Mouse (Mus musculus) fibroblast of lung, adult 2 months (primary cell): ENCODE measurements around the gene Cox8b.

ENCODE experiments used
- DNase-seq: peaks from one replicate; pipeline ENCODE4 v3.0.0-alpha.2; 2011; ENCODE audit warnings: low read depth

Gene Cox8b

GRCm38 (mm10) chr7:140860728-140861127, 39.5 kb downstream of the Cox8b start:
- DNase-seq: no peak

DNA sequence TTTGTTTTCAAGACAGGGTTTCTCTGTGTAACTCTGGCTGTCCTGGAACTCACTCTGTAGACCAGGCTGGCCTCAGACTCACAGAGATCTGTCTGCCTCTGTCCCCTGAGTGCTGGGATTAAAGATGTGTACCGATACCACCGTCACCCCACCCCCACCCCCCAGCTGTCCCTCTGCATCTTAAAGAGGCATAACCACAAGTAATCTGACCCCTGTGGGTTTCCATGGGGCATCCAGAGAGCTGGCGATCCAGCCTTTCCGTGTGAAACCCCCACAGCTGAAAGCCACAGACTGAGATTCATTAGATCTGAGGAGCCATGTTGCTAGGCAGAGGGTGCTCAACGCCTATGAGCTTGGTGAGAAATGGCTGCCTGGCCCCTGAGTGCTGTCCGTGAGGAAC, 40.2 kb downstream of the Cox8b start:
- no peak for DNase-seq

DNA sequence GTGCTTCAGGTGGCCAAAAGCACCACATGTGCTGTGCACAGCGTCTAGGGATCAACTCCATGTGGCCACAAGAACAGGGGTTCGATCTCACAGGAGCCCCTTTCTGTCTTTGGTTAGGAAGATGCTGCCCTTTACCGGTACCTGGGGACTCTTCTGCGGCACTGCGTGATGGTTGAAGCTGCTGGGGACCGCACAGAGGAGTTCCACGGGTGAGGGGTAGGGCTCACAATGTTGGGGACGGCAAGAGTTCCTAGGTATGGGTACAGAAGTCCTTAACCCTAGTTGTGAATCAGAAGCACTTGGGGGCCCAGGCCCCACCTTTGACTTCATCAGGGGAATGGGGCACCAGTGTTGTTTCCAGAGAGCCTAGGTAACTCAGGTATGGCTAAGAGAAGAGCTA, 41.5 kb downstream of the Cox8b start:
- no peak for DNase-seq

- DNase-seq: no peak
Measured at GRCm38 (mm10) chr7:140857550-140858505, 42.4 kb downstream of the Cox8b start, which contains the start of gene Bet1l. Gene Bet1l, minus strand, starts transcription at chr7:140857577.

DNA sequence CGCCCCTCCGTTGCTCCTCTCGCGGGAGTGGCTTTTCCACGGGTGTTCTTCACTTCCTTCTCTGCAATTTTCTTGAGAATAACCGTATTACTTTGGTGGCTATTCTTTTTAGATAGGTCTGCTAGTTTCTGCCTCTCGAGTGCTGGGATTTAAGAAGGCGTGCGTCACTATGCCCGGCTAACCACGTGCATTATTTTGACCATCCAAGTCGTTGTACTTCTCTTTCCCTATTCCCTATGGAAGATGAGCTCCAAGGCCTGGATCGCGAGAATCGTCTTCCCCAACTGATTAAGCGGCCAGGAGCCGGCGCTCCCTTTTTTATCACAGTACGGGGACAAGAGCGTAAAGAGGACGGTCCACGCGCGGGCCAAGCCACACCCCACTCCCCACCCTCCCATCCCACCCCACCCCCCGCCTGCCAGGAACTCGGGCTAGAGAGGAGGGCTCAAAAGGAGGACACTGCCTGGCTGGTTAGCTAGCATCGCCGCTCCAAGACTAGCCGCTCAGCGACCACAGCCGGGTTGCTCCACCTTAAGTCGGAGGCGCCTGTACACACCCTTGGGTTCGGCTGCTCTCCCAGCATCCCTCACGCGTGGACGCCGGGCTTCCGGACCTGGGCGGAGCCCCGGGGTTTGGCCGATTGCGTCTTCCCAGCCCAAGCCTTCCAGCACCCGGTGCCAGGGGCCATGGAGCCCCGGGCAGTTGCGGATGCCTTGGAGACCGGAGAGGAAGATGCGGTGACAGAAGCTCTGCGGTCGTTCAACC, 43.3 kb downstream of the Cox8b start, which contains the start of gene Ric8a:
Gene Ric8a, plus strand, starts transcription at position 173 of the 765 bp plus-strand sequence.
- peak; percentile 54 for DNase-seq

DNA sequence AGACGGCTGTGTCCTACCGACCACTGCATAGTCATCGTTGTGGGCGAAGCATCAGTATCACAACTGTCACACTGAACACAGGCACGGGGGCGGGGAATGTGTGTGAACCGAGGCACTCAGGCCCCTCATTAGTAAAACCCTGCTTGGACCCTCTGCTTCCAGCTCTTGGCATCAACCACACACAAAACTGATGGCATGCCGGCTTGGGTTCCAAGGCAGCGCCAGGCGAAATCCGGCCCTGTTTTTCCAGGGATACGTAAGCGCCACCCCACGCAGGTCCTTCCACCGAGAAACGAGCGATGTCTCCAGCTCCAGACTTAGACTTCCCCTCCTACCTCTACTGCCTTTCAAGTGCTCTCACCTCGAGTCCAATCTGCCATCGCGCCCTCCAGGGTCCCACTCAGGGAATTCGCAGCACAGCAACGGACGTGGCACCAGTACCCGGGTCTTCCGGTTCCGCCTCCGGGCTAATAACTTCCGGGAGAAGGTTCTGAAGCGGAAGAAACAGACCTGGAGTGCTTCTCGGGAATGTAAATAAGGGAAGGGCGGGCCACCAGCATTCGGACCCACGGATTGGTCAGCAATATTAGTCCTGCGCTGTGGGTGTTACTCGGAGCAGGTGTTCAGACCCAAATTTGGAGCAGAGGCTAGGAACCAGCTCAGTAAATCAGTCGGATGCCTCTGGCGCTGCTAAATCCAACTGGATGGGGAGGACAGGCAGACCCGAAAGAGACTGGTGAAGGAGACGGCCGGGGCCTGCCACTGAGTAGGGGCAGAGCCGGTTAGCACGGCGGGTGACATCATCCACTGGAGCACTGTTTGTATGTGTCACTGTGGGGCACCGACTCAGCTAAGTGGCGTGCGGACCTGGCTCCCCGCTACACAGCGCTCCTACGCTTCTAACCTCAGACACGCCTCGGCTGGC, 44.1 kb downstream of the Cox8b start, which contains the start of gene Gm45785:
Gene Gm45785, minus strand, starts transcription at position 472 of the 925 bp plus-strand sequence.
- peak; percentile 87 for DNase-seq

DNA sequence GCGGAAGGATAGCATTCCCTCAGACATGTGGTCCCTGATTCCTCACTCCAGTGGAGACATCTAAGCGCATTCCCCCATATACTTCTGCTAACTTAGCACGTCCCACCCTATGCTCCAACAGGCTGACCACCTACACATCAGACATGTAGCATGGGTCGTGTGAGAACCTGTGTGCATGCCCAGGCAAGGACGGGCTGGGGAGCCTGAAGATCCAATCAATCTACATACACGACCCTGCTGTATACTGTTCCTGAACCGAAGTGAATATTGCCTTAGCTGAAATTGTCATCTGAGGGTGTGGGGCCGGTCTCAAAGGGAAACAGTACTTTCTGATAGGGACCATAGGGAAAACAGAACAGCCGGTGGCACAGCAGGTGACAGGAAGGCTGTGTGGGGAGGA, 45.1 kb downstream of the Cox8b start:
- DNase-seq: no peak

DNA sequence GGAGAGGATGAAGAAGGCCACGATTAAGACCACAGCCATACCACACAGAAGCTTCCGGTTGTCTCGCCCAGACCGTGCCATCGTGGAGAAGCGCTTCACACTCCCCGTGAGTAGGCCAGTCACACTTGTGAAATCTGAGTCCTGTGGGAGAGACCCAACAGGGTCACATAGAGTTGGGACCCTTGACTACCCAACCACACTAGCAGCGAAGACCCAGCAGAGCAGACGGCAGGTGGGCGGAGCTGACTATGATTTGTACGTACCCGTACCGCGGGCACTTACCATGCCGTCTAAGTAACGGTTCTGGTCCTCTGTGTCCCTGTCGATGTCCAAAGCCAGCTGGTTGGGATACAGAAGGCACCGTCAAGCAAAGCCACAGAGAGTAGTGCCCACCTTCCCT, 45.8 kb downstream of the Cox8b start:
- no peak for DNase-seq

DNA sequence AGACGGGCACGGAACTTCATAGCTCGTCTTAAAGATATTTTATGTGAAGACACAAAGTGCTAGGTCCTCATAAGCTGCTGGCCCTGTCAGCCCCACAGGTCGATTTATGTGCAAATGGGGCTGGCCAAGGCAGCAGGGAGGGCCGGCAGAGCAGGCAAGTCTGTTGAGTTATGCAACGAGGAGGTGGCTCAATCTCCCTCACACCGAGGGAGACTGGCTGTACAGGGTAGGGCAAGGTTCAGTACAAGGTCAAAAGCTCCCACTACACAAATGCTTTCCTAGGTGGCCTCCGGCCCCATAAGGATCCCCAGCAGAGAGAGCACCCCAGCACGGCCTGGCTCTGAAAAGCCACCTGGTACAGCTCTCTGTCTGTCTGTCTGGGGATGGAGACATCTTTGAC, 46.9 kb downstream of the Cox8b start:
- no peak for DNase-seq

DNA sequence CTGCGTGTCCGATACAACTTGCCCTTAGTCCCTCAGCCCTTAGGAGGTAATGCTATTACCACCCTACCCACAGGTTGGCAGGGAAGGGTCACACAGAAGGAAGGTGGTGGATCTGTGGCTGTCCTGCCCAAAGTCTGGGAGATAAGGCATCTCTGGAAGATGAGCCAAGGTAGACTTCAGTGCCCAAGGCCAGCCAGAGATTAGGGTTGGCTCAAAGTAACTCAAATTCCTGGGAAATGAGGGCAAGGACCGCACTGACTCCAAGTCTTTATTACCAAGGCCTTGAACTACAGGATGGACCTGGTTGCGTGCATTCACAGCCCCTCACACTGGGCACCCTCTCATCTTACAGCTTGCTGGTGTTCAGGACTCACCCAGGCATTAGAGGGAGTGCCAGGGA, 48.3 kb downstream of the Cox8b start:
- DNase-seq: no peak
